Mouse (Mus musculus) B cell, adult 67 days (primary cell): ENCODE measurements around the gene D930007J09Rik. TPM values are rescaled to one million over a fixed set of nuclear protein-coding genes. Genes with fewer than 3 reads are reported as not detected.

Experiments
- total RNA-seq, 2 experiments: library from RNA; stranded (reverse); gene quantifications; 4 replicates each; pipeline ENCODE4 v1.2.4; 2023

The D930007J09Rik gene
- not detected for total RNA-seq

DNA sequence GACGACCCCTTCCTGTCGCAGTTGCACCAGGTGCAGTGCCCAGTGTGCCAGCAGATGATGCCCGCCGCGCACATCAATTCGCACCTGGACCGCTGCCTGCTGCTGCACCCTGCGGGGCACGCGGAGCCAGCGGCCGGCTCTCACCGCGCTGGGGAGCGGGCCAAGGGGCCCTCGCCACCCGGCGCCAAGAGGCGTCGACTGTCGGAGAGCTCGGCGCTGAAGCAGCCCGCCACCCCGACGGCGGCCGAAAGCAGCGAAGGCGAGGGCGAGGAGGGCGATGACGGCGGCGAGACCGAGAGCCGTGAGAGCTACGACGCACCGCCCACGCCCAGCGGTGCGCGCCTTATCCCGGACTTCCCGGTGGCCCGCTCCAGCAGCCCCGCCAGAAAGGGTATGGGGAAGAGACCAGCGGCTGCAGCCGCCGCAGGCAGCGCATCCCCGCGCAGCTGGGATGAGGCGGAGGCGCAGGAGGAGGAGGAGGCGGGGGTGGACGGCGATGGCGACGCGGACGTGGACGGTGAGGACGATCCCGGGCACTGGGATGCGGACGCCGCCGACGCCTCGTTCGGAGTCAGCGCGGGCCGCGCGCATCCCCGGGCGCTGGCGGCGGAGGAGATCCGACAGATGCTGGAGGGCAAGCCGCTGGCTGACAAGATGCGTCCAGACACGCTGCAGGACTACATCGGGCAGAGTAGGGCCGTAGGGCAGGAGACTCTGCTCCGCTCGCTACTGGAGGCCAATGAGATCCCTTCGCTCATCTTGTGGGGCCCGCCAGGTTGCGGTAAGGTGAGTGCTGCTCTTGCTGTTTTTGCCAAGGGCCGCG lies at the start of gene D930007J09Rik:
D930007J09Rik (minus strand) TSS at position 591 of the 823 bp plus-strand sequence.

DNA sequence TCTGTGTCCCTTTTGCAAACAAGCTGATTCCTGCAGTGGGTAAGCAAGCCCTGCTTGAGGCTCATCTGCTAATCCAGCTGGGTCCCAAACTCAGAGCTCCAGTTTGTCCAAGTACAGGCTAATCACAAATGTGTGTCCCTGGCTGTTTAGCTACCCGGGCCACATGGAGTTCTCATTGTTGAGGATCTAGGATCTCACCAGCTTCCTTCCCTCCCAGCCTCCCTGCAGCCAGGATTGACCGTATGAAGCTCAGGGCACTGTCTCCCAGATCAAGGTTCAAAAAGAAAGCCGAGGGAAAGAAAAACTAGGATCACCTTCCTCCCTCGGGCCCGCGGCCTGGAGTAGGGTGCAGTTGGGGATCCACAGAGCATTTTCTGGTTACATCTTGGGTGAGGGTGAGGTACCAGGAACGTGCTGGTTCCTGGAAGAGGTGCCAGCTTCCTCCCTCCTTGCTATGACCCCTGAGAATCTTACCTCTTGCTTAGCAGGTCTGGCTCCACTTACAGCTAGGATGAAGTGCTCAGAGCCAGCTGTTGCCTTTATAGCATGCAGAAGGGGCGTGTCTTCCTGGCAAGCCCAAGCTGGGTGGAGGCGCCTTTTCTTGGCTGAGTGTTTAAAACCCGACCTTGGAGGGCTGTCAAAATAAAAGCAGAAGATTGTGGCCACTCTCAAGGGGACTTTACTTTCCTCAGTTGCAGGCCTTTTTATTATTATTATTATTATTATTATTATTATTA lies 48.2 kb upstream of the D930007J09Rik start, which contains the start of gene Serpinb1a:
Serpinb1a (minus strand) TSS at position 518 of the 737 bp plus-strand sequence.

DNA sequence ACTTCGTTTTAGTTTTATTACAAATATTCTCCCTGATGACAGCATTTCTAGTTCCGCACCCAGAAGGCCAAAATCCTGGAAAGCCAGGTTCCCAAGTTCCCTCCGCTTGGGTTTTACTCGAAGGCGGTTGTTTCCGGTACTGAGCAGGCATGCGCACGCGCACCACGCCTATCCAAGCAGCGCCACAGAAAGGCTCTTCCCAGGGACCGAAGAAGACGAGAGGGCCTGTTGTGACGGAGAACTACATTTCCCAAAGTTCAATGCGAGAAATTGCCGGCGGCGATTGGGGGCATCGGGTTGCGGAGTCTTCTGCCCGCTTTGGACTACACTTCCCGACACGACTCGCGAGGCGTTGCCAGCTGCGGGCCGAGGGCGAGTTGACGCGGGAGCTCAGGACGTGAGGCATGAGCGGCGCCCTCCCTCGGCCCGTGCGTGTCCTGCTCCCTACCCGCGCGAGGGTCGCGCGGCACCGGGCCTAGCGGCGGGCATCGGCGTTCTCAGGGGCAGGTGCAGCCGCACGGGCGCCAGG lies 892 bp downstream of the D930007J09Rik start, which contains the start of gene Wrnip1:
Wrnip1 (plus strand) TSS at position 346 of the 529 bp plus-strand sequence.

DNA sequence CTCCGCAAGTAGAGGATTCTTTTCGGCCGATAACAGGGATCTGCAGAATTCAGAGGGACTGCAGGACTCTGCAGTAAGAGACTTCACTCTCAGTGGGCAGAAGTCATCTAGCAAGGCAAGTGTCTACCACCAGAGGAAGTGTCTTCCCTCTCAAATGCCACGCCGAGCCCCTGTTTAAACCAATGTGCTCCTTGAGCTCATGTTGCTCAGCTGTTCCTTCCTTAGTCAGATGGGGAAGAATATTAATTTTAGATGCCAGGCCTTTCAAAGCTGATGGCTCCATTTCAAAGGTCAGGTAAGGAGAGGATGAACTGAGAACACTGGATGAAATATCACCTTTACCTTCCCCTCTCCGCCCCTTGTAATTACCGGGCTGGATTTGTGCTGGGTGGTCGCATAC lies 18.8 kb downstream of the D930007J09Rik start, which contains the start of gene Mylk4:
Mylk4 (minus strand) TSS at position 139 of the 400 bp plus-strand sequence.

Other genes starting within 250 kb of the D930007J09Rik start
- not detected for gene Mylk4, start 18.9 kb downstream of the D930007J09Rik start, total RNA-seq
- 10 to 100 TPM; 39.5 to 43.4 TPM for gene Wrnip1, start 811 bp downstream of the D930007J09Rik start, total RNA-seq
- 100 to 1,000 TPM; 267 to 276 TPM for gene Serpinb1a, start 48.3 kb upstream of the D930007J09Rik start, total RNA-seq
- gene Serpinb1c, start 95.4 kb upstream of the D930007J09Rik start, total RNA-seq = not detected
- 10 to 100 TPM in 1 of 2 experiments, 1 to 10 TPM in 1; 7.7 to 10.1 TPM for gene Serpinb6b, start 162.4 kb upstream of the D930007J09Rik start, total RNA-seq
- gene Serpinb9, start 200.4 kb upstream of the D930007J09Rik start, total RNA-seq = 1 to 10 TPM; 2.5 to 3.4 TPM
- not detected for gene Serpinb9b, start 224.6 kb upstream of the D930007J09Rik start, total RNA-seq